Mouse (Mus musculus) stomach, embryonic 16.5 days (tissue): ENCODE results near the gene Vpreb2. TPM values are rescaled to one million over a fixed set of nuclear protein-coding genes. Genes with fewer than 3 reads are reported as not detected.
"Not testable (repeated sequence)": the region's sequence is repeated elsewhere in the genome, so short reads cannot be mapped to it uniquely, and the experiment has no call there.

Experiments used
- ATAC-seq: fragments of 200-750 bp; cut with Nextera tagmentation; 2 replicates; pipeline ENCODE4 v1.8.0; 2017; ENCODE audit warnings: moderate number of reproducible peaks, moderate TSS enrichment; ENCODE audit not compliant: insufficient read depth, low FRiP score
- H3K27ac ChIP-seq: fragments of 300-500 bp; sonication (generic); 2 replicates; pipeline ENCODE4 v1.5.1; 2014; ENCODE audit warnings: low read length
- H3K27me3 ChIP-seq: fragments of 300-500 bp; sonication (generic); 2 replicates; pipeline ENCODE4 v1.6.1; 2014; ENCODE audit warnings: low read length, control low read depth, mixed read lengths; ENCODE audit not compliant: control insufficient read depth, insufficient read depth
- H3K36me3 ChIP-seq: fragments of 300-500 bp; sonication (generic); 2 replicates; pipeline ENCODE4 v1.6.1; 2014; ENCODE audit warnings: low read length; ENCODE audit not compliant: control insufficient read depth, insufficient read depth
- H3K4me1 ChIP-seq: fragments of 300-500 bp; sonication (generic); 2 replicates; pipeline ENCODE4 v1.6.1; 2014; ENCODE audit warnings: low read length, control low read depth, mixed read lengths; ENCODE audit not compliant: control insufficient read depth, insufficient read depth
- H3K4me2 ChIP-seq: fragments of 300-500 bp; sonication (generic); 2 replicates; pipeline ENCODE4 v1.6.1; 2014; ENCODE audit warnings: low read depth, low read length, mixed read lengths
- H3K4me3 ChIP-seq: fragments of 300-500 bp; sonication (generic); replicated peaks from 2 replicates; pipeline ENCODE4 v1.5.1; 2014; ENCODE audit warnings: mild to moderate bottlenecking, low read length
- H3K9ac ChIP-seq: fragments of 300-500 bp; sonication (generic); 2 replicates; pipeline ENCODE4 v1.6.1; 2014; ENCODE audit warnings: low read length
- H3K9me3 ChIP-seq: fragments of 300-500 bp; sonication (generic); replicated peaks from 2 replicates; pipeline ENCODE4 v1.6.1; 2016; ENCODE audit warnings: low read length, control low read depth; ENCODE audit not compliant: control insufficient read depth
- WGBS: fragments of 180-500 bp; shearing (Covaris S2); extraction: QIAGEN DNeasy Blood & Tissue Kit; methylation state at CpG from one replicate; pipeline ENCODE4 v1.1.7; 2014; 5-methylcytosine and 5-hydroxymethylcytosine counted together
- polyA plus RNA-seq: library from polyadenylated mRNA; unstranded; fragments of >200 nt; fragmentation: Nextera tagmentation; extraction: Ambion mirVana; gene quantifications from 2 replicates; pipeline ENCODE4 v1.2.1, GENCODE M21; 2015

Vpreb2 gene
- polyA plus RNA-seq, 1 experiment from 2014 or later, result not detected

GRCm38 (mm10) chr16:17984231-17984630 is 4.0 kb downstream of the Vpreb2 start:
- no peaks in the 10 kb centered on the region for H3K36me3 ChIP-seq
- no peak overlapping the region for H3K4me2 ChIP-seq
- no peaks in the 10 kb centered on the region for H3K4me1 ChIP-seq
- no peaks in the 10 kb centered on the region for H3K9me3 ChIP-seq
- no peaks in the 10 kb centered on the region for H3K27me3 ChIP-seq
- no peak overlapping the region for H3K4me3 ChIP-seq
- 54% methylated on average over 5 of the region's 5 CpGs for WGBS
- H3K9ac ChIP-seq, result no peak overlapping the region
- no peak overlapping the region for H3K27ac ChIP-seq
- no peak for ATAC-seq

GRCm38 (mm10) chr16:17985078-17985477 is 4.8 kb downstream of the Vpreb2 start:
- Histone ChIP-seq H3K4me2 (no peak overlapping the region), H3K9me3 (no peaks in the 10 kb centered on the region; the same call in 1 of the 2 replicates), H3K27ac (no peak overlapping the region), H3K9ac (no peak overlapping the region), H3K27me3 (no peaks in the 10 kb centered on the region), H3K4me3 (no peak overlapping the region), H3K4me1 (no peaks in the 10 kb centered on the region), H3K36me3 (no peaks in the 10 kb centered on the region)
- no peak for ATAC-seq
- WGBS, result 63% methylated on average over 5 of the region's 5 CpGs

GRCm38 (mm10) chr16:17986456-17987132 is 6.4 kb downstream of the Vpreb2 start:
- Histone ChIP-seq H3K4me3 (no peak overlapping the region), H3K9me3 (peaks cover 1% of the 10 kb centered on the region; the same call in 1 of the 2 replicates), H3K9ac (no peak overlapping the region), H3K4me1 (no peaks in the 10 kb centered on the region), H3K27me3 (no peaks in the 10 kb centered on the region), H3K27ac (no peak overlapping the region), H3K36me3 (no peaks in the 10 kb centered on the region), H3K4me2 (no peak overlapping the region)
- 48% methylated on average over 10 of the region's 10 CpGs for WGBS
- ATAC-seq, result no peak; the same call in 1 of the 2 replicates

- no peak overlapping the region for H3K9ac ChIP-seq
- no peaks in the 10 kb centered on the region for H3K27me3 ChIP-seq
- no peak for ATAC-seq
- H3K4me1 ChIP-seq, result no peaks in the 10 kb centered on the region
- no peak overlapping the region for H3K27ac ChIP-seq
- H3K36me3 ChIP-seq, result no peaks in the 10 kb centered on the region
- H3K9me3 ChIP-seq, result peaks cover 3% of the 10 kb centered on the region; the same call in 1 of the 2 replicates
- no peak overlapping the region for H3K4me3 ChIP-seq
- no peak overlapping the region for H3K4me2 ChIP-seq
- WGBS, result 85% methylated on average over 1 of the region's 1 CpGs
These were observed 7.5 kb downstream of the Vpreb2 start for GRCm38 (mm10) chr16:17987703-17988102.

- H3K36me3 ChIP-seq, H3K9me3 ChIP-seq, H3K4me1 ChIP-seq, H3K4me2 ChIP-seq, H3K9ac ChIP-seq, H3K4me3 ChIP-seq, H3K27me3 ChIP-seq, H3K27ac ChIP-seq, ATAC-seq: not testable (repeated sequence)
- 93% methylated on average over 16 of the region's 16 CpGs for WGBS
These were observed 12.1 kb downstream of the Vpreb2 start for GRCm38 (mm10) chr16:17992321-17992720.

GRCm38 (mm10) chr16:17999668-18000067 is 19.4 kb downstream of the Vpreb2 start:
- Histone ChIP-seq H3K36me3 (no peaks in the 10 kb centered on the region), H3K4me1 (no peaks in the 10 kb centered on the region), H3K27me3 (no peaks in the 10 kb centered on the region), H3K9me3 (no peaks in the 10 kb centered on the region), H3K27ac (no peak overlapping the region), H3K4me2 (no peak overlapping the region), H3K4me3 (no peak overlapping the region), H3K9ac (no peak overlapping the region)
- WGBS, result 93% methylated on average over 5 of the region's 5 CpGs
- no peak for ATAC-seq

GRCm38 (mm10) chr16:18004589-18004988 is 24.4 kb downstream of the Vpreb2 start:
- Histone ChIP-seq H3K4me2 (no peak overlapping the region), H3K27ac (no peak overlapping the region), H3K4me1 (no peaks in the 10 kb centered on the region), H3K4me3 (no peak overlapping the region), H3K9me3 (no peaks in the 10 kb centered on the region), H3K9ac (no peak overlapping the region), H3K36me3 (no peaks in the 10 kb centered on the region), H3K27me3 (no peaks in the 10 kb centered on the region)
- WGBS, result 69% methylated on average over 5 of the region's 5 CpGs
- no peak for ATAC-seq

- Histone ChIP-seq H3K9ac (no peak overlapping the region), H3K36me3 (no peaks in the 10 kb centered on the region), H3K9me3 (no peaks in the 10 kb centered on the region), H3K4me3 (no peak overlapping the region), H3K27ac (no peak overlapping the region), H3K27me3 (no peaks in the 10 kb centered on the region), H3K4me1 (no peaks in the 10 kb centered on the region), H3K4me2 (no peak overlapping the region)
- whole genome bisulfite sequencing, result 50% methylated on average over 4 of the region's 4 CpGs
- no peak for ATAC-seq
These were observed 26.9 kb downstream of the Vpreb2 start for GRCm38 (mm10) chr16:18007083-18007482.

GRCm38 (mm10) chr16:18011101-18011500 is 30.9 kb downstream of the Vpreb2 start:
- H3K9me3 ChIP-seq, result no peaks in the 10 kb centered on the region
- no peaks in the 10 kb centered on the region for H3K36me3 ChIP-seq
- 68% methylated on average over 6 of the region's 6 CpGs for WGBS
- ATAC-seq, result no peak
- H3K4me1 ChIP-seq, result no peaks in the 10 kb centered on the region
- H3K27me3 ChIP-seq, result no peaks in the 10 kb centered on the region
- H3K27ac ChIP-seq, result no peak overlapping the region
- H3K9ac ChIP-seq, result no peak overlapping the region
- H3K4me2 ChIP-seq, result no peak overlapping the region
- no peak overlapping the region for H3K4me3 ChIP-seq
